Mouse (Mus musculus) heart, embryonic 11.5 days (tissue): ENCODE data around the gene Bdkrb2. TPM values are rescaled to one million over a fixed set of nuclear protein-coding genes. Genes with fewer than 3 reads are reported as not detected.

ENCODE experiments used
- ATAC-seq: fragments of 200-750 bp; cut with Nextera tagmentation; replicated peaks from 2 replicates; pipeline ENCODE4 v1.8.0; 2017; ENCODE audit warnings: moderate library complexity; ENCODE audit not compliant: insufficient number of reproducible peaks, low FRiP score, low TSS enrichment
- H3K27ac ChIP-seq: fragments of 300-500 bp; sonication (generic); 2 replicates; pipeline ENCODE4 v1.5.1; 2014; ENCODE audit warnings: mild to moderate bottlenecking, low read depth, low read length
- H3K27me3 ChIP-seq: fragments of 300-500 bp; sonication (generic); 2 replicates; pipeline ENCODE4 v1.6.1; 2014; ENCODE audit warnings: mild to moderate bottlenecking, low read length, mixed read lengths; ENCODE audit not compliant: control insufficient read depth, insufficient read depth
- H3K36me3 ChIP-seq: fragments of 300-500 bp; sonication (generic); 2 replicates; pipeline ENCODE4 v1.6.1; 2014; ENCODE audit warnings: mild to moderate bottlenecking, low read length, moderate library complexity, mixed read lengths; ENCODE audit not compliant: control insufficient read depth, insufficient read depth
- H3K4me1 ChIP-seq: fragments of 300-500 bp; sonication (generic); 2 replicates; pipeline ENCODE4 v1.6.1; 2014; ENCODE audit warnings: low read length; ENCODE audit not compliant: control insufficient read depth, insufficient read depth
- H3K4me2 ChIP-seq: fragments of 300-500 bp; sonication (generic); 2 replicates; pipeline ENCODE4 v1.6.1; 2014; ENCODE audit warnings: mild to moderate bottlenecking, moderate library complexity
- H3K4me3 ChIP-seq: fragments of 300-500 bp; sonication (generic); 2 replicates; pipeline ENCODE4 v1.5.1; 2014; ENCODE audit warnings: low read depth, low read length
- H3K9ac ChIP-seq: fragments of 300-500 bp; sonication (generic); 2 replicates; pipeline ENCODE4 v1.6.1; 2014; ENCODE audit warnings: mild to moderate bottlenecking, low read depth, low read length, moderate library complexity
- H3K9me3 ChIP-seq: fragments of 300-500 bp; sonication (generic); replicated peaks from 2 replicates; pipeline ENCODE4 v1.6.1; 2016; ENCODE audit warnings: low read length; ENCODE audit not compliant: control insufficient read depth
- WGBS: fragments of 180-500 bp; shearing (Covaris S2); extraction: QIAGEN DNeasy Blood & Tissue Kit; methylation state at CpG from one replicate; pipeline ENCODE4 v1.1.7; 2014; ENCODE audit not compliant: insufficient replicate concordance; 5-methylcytosine and 5-hydroxymethylcytosine counted together
- polyA plus RNA-seq: library from polyadenylated mRNA; unstranded; fragments of >200 nt; fragmentation: Nextera tagmentation; extraction: Ambion mirVana; gene quantifications from 2 replicates; pipeline ENCODE4 v1.2.1, GENCODE M21; 2014

Bdkrb2 gene
- 0.42 and 0.69 TPM in 2 replicates for polyA plus RNA-seq

DNA sequence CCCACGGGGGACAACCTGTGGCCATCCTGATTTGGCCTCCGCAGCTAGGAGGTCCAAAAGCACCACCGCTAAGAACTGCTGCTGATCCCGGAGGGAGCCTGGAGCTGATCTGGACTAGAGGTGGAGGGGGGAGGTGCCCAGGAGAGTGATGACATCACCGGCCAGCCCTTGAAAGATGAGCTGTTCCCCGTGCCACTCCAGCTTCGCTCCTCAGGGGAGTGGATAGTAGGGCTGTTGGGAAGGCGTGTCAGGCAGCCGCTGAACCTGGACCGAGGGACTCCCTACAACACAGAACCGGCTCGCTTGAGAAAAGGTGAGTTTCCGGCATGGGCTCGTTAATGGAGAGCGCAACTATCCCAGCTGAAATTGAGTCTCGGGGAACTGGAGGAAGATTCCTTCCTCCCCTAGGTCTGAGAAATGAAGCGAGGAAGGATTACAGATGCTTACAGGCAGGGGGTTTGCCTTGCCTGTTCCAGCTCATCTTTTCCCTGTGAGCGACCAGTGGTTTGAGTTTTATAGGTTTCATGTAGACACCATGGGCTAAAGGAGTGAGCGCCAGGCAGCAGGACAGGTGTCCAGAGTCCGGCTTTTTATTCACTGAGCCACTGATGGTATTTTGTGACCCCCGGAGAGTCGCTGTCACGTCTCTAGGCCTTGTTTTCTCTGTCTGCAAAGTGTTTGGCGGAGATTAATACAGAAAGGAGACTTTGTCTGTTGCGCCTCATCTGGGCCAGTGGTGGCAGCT lies at the start of gene Bdkrb2:
Gene Bdkrb2 (plus strand): TSS at position 291 of the 745 bp plus-strand sequence.
- no peaks in the 10 kb centered on the region for H3K36me3 ChIP-seq
- no peak; the same call in 1 of the 2 replicates for ATAC-seq
- 6% methylated on average over 25 of the region's 25 CpGs for WGBS
- H3K9ac ChIP-seq: peak within 1 kb of the TSS; percentile 39
- peak within 1 kb of the TSS; percentile 39 for H3K4me3 ChIP-seq
- H3K27me3 ChIP-seq: peaks cover 27% of the 10 kb centered on the region
- peaks cover 18% of the 10 kb centered on the region; the same call in 1 of the 2 replicates for H3K4me1 ChIP-seq
- no peak within 1 kb of the TSS for H3K27ac ChIP-seq
- peak within 1 kb of the TSS; percentile 67 for H3K4me2 ChIP-seq
- H3K9me3 ChIP-seq: peaks cover 4% of the 10 kb centered on the region; the same call in 1 of the 2 replicates

- no peaks in the 10 kb centered on the region for H3K9me3 ChIP-seq
- no peaks in the 10 kb centered on the region for H3K27me3 ChIP-seq
- H3K9ac ChIP-seq: no peak overlapping the region
- H3K4me3 ChIP-seq: no peak overlapping the region
- WGBS: 77% methylated on average over 10 of the region's 10 CpGs
- ATAC-seq: no peak
- no peaks in the 10 kb centered on the region for H3K36me3 ChIP-seq
- H3K27ac ChIP-seq: no peak overlapping the region
- peaks cover 4% of the 10 kb centered on the region for H3K4me1 ChIP-seq
- no peak overlapping the region for H3K4me2 ChIP-seq
Observed at GRCm38 (mm10) chr12:105514111-105514510, 48.9 kb upstream of the Bdkrb2 start.

- no peak overlapping the region for H3K4me2 ChIP-seq
Observed at GRCm38 (mm10) chr12:105517026-105517675, 45.9 kb upstream of the Bdkrb2 start.

DNA sequence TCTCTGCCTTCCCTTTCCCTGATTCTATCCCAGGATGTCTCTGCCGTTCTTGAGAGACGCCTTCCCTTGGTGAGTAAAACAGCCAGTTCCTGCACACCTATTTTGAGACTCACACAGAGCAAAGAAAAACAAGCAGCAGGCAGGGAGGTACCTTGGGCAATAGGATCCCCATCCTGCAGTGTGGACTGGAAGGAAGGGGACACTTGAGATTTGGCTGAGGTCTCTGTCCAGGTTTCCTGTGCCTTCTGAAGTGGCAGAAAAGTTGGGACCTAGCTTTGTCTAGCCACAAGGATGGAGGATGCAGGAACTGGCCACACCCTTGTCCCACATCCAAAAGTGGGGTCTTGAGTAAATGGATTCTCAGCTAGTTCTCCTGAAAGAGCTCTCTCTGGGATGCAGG lies 43.2 kb upstream of the Bdkrb2 start:
- WGBS: 74% methylated on average over 2 of the region's 2 CpGs
- Histone ChIP-seq H3K36me3 (no peaks in the 10 kb centered on the region), H3K9ac (no peak overlapping the region), H3K27ac (no peak overlapping the region), H3K4me3 (no peak overlapping the region), H3K27me3 (no peaks in the 10 kb centered on the region), H3K9me3 (no peaks in the 10 kb centered on the region), H3K4me2 (no peak overlapping the region), H3K4me1 (peaks cover 12% of the 10 kb centered on the region)
- no peak for ATAC-seq

More at GRCm38 (mm10) chr12:105517026-105517675, 45.9 kb upstream of the Bdkrb2 start:
- 0 out of 2 replicates have a peak, but pooled peaks have one; percentile 36 for ATAC-seq
- Histone ChIP-seq H3K36me3 (no peaks in the 10 kb centered on the region), H3K9ac (no peak overlapping the region), H3K4me3 (no peak overlapping the region), H3K27me3 (no peaks in the 10 kb centered on the region), H3K27ac (no peak overlapping the region), H3K9me3 (no peaks in the 10 kb centered on the region), H3K4me1 (peaks cover 13% of the 10 kb centered on the region)
- 70% methylated on average over 21 of the region's 21 CpGs for WGBS

- H3K4me2 ChIP-seq: no peak overlapping the region
- no peaks in the 10 kb centered on the region for H3K36me3 ChIP-seq
- no peak overlapping the region for H3K9ac ChIP-seq
- ATAC-seq: no peak
- no peak overlapping the region for H3K4me3 ChIP-seq
- H3K4me1 ChIP-seq: peaks cover 12% of the 10 kb centered on the region
- no peak overlapping the region for H3K27ac ChIP-seq
- H3K9me3 ChIP-seq: no peaks in the 10 kb centered on the region
- WGBS: 64% methylated on average over 15 of the region's 15 CpGs
- H3K27me3 ChIP-seq: no peaks in the 10 kb centered on the region
Observed at GRCm38 (mm10) chr12:105521170-105521762, 41.8 kb upstream of the Bdkrb2 start.

GRCm38 (mm10) chr12:105523737-105524136 lies 39.3 kb upstream of the Bdkrb2 start:
- Histone ChIP-seq H3K4me1 (peaks cover 12% of the 10 kb centered on the region), H3K4me3 (no peak overlapping the region), H3K9ac (no peak overlapping the region), H3K27me3 (no peaks in the 10 kb centered on the region), H3K27ac (no peak overlapping the region), H3K4me2 (no peak overlapping the region), H3K36me3 (no peaks in the 10 kb centered on the region), H3K9me3 (no peaks in the 10 kb centered on the region)
- 46% methylated on average over 2 of the region's 2 CpGs for WGBS
- ATAC-seq: no peak

DNA sequence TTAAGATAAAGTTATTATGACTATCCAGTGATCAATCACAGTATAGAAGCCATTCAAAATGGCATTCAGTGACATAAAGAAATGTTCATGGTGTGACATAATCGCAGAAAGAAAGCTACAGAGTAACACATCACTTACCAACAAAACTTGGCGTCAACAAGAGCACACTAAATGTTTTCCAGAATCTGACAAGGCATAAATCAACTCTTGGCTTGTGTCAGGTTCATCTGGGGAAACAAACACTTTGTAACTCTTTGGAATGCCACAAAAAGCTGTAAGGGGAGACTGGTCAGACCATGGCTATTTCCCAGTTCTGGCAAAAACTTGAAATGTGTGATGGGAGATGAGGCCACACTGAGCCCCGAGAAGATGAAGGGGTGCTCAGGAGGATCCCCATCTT lies 36.8 kb upstream of the Bdkrb2 start:
- H3K4me2 ChIP-seq: no peak overlapping the region
- no peak overlapping the region for H3K4me3 ChIP-seq
- no peaks in the 10 kb centered on the region for H3K9me3 ChIP-seq
- H3K9ac ChIP-seq: no peak overlapping the region
- H3K36me3 ChIP-seq: no peaks in the 10 kb centered on the region
- H3K27me3 ChIP-seq: no peaks in the 10 kb centered on the region
- H3K27ac ChIP-seq: no peak overlapping the region
- no peak for ATAC-seq
- no peaks in the 10 kb centered on the region for H3K4me1 ChIP-seq
- 77% methylated on average over 3 of the region's 3 CpGs for WGBS

- no peaks in the 10 kb centered on the region for H3K36me3 ChIP-seq
- H3K9ac ChIP-seq: no peak overlapping the region
- H3K4me3 ChIP-seq: no peak overlapping the region
- H3K4me1 ChIP-seq: no peaks in the 10 kb centered on the region
- no peak overlapping the region for H3K27ac ChIP-seq
- no peaks in the 10 kb centered on the region for H3K27me3 ChIP-seq
- no peak overlapping the region for H3K4me2 ChIP-seq
- H3K9me3 ChIP-seq: no peaks in the 10 kb centered on the region
- ATAC-seq: no peak
- WGBS: 78% methylated on average over 5 of the region's 5 CpGs
Observed at GRCm38 (mm10) chr12:105526829-105527228, 36.2 kb upstream of the Bdkrb2 start.
